Comparison of ENCODE assay signal across 8 mouse cellular contexts in the genomic region with DNA sequence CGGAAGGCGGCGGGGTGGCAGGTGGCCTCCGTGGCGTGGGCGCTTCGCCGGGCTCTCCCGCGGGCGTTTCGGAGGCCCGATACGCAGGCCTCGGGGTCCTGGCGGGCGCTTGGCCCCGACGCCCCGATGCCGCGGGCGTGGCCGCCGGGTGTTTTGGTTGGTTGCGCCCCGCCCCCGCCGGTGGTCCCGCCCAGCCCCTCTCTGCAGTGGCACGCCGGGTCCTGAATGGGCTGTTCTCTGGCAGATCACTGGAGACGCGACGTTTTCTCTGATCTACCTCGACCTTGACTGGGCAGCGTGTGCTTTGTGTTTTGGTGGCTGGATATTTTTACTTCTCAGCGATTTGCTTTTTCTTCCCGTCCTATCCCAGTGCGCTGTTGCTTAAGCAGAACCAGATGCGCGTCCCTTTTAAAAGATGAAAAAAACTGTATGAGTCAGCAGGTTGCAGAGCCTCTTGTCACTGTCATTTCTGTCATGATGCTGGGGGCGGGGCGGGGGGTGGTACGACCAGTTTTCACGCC. TPM values are rescaled to one million over a fixed set of nuclear protein-coding genes. Genes with fewer than 3 reads are reported as not detected.
DNase-seq lines count a peak whose midpoint lies in the region; ATAC-seq and TF ChIP-seq lines count a peak whose summit lies in the region.

No protein-coding gene starts in this region.

- WGBS in heart, embryonic 13.5 days = under 1% methylated on average over 46 of the region's 46 CpGs
- under 1% methylated on average over 33 of the region's 46 CpGs for WGBS in lung, embryonic 15.5 days
- WGBS in neural tube, embryonic 15.5 days = under 1% methylated on average over 43 of the region's 46 CpGs

- no peaks in the 10 kb centered on the region for H3K9me3 ChIP-seq in E14TG2a.4 (ENCODE audit: low read length)
- H3K9me3 ChIP-seq in heart, embryonic 13.5 days = no peaks in the 10 kb centered on the region
- no peaks in the 10 kb centered on the region for H3K9me3 ChIP-seq in lung, embryonic 15.5 days
- H3K9me3 ChIP-seq in neural tube, embryonic 15.5 days (replicated peaks) = no peaks in the 10 kb centered on the region

- H3K4me3 ChIP-seq in E14TG2a.4 (replicated peaks; ENCODE audit: low read length) = peak overlapping the region; percentile 86
- peak overlapping the region; percentile 74 for H3K4me3 ChIP-seq in embryonic fibroblast, embryonic 13.5 days (ENCODE audit: insufficient read depth, low read length)
- peak overlapping the region; percentile 64 for H3K4me3 ChIP-seq in heart, embryonic 13.5 days
- H3K4me3 ChIP-seq in lung, embryonic 15.5 days = peak overlapping the region; percentile 91
- H3K4me3 ChIP-seq in neural tube, embryonic 15.5 days (replicated peaks) = peak overlapping the region; percentile 93

- peak; percentile 80 for ATAC-seq in heart, embryonic 13.5 days (ENCODE audit: extremely low read depth, insufficient number of reproducible peaks, low FRiP score, low TSS enrichment)
- ATAC-seq in lung, embryonic 15.5 days (ENCODE audit: borderline replicate concordance, extremely low read depth, low FRiP score, low TSS enrichment) = peak; percentile 95
- ATAC-seq in neural tube, embryonic 15.5 days (ENCODE audit: low FRiP score) = peak; percentile 89

- TF ChIP-seq POLR2A in embryonic fibroblast, embryonic 13.5 days (IDR thresholded peaks at IDR 0.05; ENCODE audit: low read depth, low read length) = no peak

- 0 out of 2 replicates have a peak, but pooled peaks cover 6% of the 10 kb centered on the region for H3K36me3 ChIP-seq in E14TG2a.4 (ENCODE audit: insufficient read depth, low read length)
- no peaks in the 10 kb centered on the region for H3K36me3 ChIP-seq in heart, embryonic 13.5 days
- no peaks in the 10 kb centered on the region for H3K36me3 ChIP-seq in lung, embryonic 15.5 days
- no peaks in the 10 kb centered on the region for H3K36me3 ChIP-seq in neural tube, embryonic 15.5 days

- peak overlapping the region; percentile 72 for H3K4me2 ChIP-seq in heart, embryonic 13.5 days
- H3K4me2 ChIP-seq in lung, embryonic 15.5 days = peak overlapping the region; percentile 69
- peak overlapping the region; percentile 72 for H3K4me2 ChIP-seq in neural tube, embryonic 15.5 days

- peak overlapping the region; percentile 87 for H3K9ac ChIP-seq in heart, embryonic 13.5 days
- H3K9ac ChIP-seq in lung, embryonic 15.5 days = peak overlapping the region; percentile 89
- H3K9ac ChIP-seq in neural tube, embryonic 15.5 days (replicated peaks) = peak overlapping the region; percentile 98

- peak overlapping the region; percentile 36 for H3K27ac ChIP-seq in embryonic fibroblast, embryonic 13.5 days (ENCODE audit: insufficient read depth, low read length)
- H3K27ac ChIP-seq in heart, embryonic 13.5 days (replicated peaks) = peak overlapping the region; percentile 97
- peak overlapping the region; percentile 99 for H3K27ac ChIP-seq in lung, embryonic 15.5 days
- H3K27ac ChIP-seq in neural tube, embryonic 15.5 days (replicated peaks) = peak overlapping the region; percentile 99

- H3K4me1 ChIP-seq in E14TG2a.4 (replicated peaks; ENCODE audit: low read depth, low read length) = peaks cover 18% of the 10 kb centered on the region
- no peaks in the 10 kb centered on the region for H3K4me1 ChIP-seq in embryonic fibroblast, embryonic 13.5 days (ENCODE audit: control insufficient read depth, insufficient read depth, low read length)
- peaks cover 15% of the 10 kb centered on the region for H3K4me1 ChIP-seq in heart, embryonic 13.5 days
- 0 out of 2 replicates have a peak, but pooled peaks cover 3% of the 10 kb centered on the region for H3K4me1 ChIP-seq in lung, embryonic 15.5 days
- peaks cover 15% of the 10 kb centered on the region for H3K4me1 ChIP-seq in neural tube, embryonic 15.5 days

- H3K27me3 ChIP-seq in E14TG2a.4 (ENCODE audit: insufficient read depth, low read length) = no peaks in the 10 kb centered on the region
- H3K27me3 ChIP-seq in heart, embryonic 13.5 days (replicated peaks) = no peaks in the 10 kb centered on the region
- no peaks in the 10 kb centered on the region for H3K27me3 ChIP-seq in lung, embryonic 15.5 days
- H3K27me3 ChIP-seq in neural tube, embryonic 15.5 days (replicated peaks) = no peaks in the 10 kb centered on the region

- no peak for TF ChIP-seq CTCF in E14TG2a.4 (conservative IDR thresholded peaks at IDR 0.05; ENCODE audit: low read length)
- no peak for TF ChIP-seq CTCF in embryonic fibroblast, embryonic 13.5 days (IDR thresholded peaks at IDR 0.05; ENCODE audit: borderline replicate concordance, insufficient read depth, low read length)

- peak; percentile 91 for DNase-seq in adipocyte (ENCODE audit: low spot score)
- DNase-seq in kidney, postnatal 14 days = peak; percentile 91
- peak; percentile 90 for DNase-seq in yolk sac, embryonic 10.5 days (ENCODE audit: low spot score)

RNA-seq across cellular contexts. Expression of gene Pnpla8, which starts 48.2 kb away (rescaled TPM):
- polyA plus RNA-seq in embryonic fibroblast, embryonic 13.5 days (2011; ENCODE audit: insufficient read length, low read depth, missing spikeins) = 50.0 and 51.4 TPM in 2 replicates
- polyA plus RNA-seq in heart, embryonic 13.5 days (2015; fragmentation: Nextera tagmentation; extraction: Ambion mirVana) = 55.5 and 60.9 TPM in 2 replicates
- polyA plus RNA-seq in lung, embryonic 15.5 days (2015; fragmentation: Nextera tagmentation; extraction: Ambion mirVana) = 65.2 TPM in 2 replicates
- 120 and 133 TPM in 2 replicates for polyA plus RNA-seq in neural tube, embryonic 15.5 days (2015; fragmentation: Nextera tagmentation; extraction: Ambion mirVana)

RNA-seq across cellular contexts. Expression of gene Dnajb9, which starts 59.2 kb away (rescaled TPM):
- 23.3 and 28.3 TPM in 2 replicates for polyA plus RNA-seq in embryonic fibroblast, embryonic 13.5 days (2011; ENCODE audit: insufficient read length, low read depth, missing spikeins)
- 20.3 and 22.7 TPM in 2 replicates for polyA plus RNA-seq in heart, embryonic 13.5 days (2015; fragmentation: Nextera tagmentation; extraction: Ambion mirVana)
- polyA plus RNA-seq in lung, embryonic 15.5 days (2015; fragmentation: Nextera tagmentation; extraction: Ambion mirVana) = 21.8 and 22.1 TPM in 2 replicates
- 32.4 and 33.0 TPM in 2 replicates for polyA plus RNA-seq in neural tube, embryonic 15.5 days (2015; fragmentation: Nextera tagmentation; extraction: Ambion mirVana)

RNA-seq across cellular contexts. Expression of gene Nrcam, which starts 59.3 kb away (rescaled TPM):
- 2.6 and 5.4 TPM in 2 replicates for polyA plus RNA-seq in embryonic fibroblast, embryonic 13.5 days (2011; ENCODE audit: insufficient read length, low read depth, missing spikeins)
- polyA plus RNA-seq in heart, embryonic 13.5 days (2015; fragmentation: Nextera tagmentation; extraction: Ambion mirVana) = 0.88 and 1.1 TPM in 2 replicates
- 18.8 and 22.0 TPM in 2 replicates for polyA plus RNA-seq in lung, embryonic 15.5 days (2015; fragmentation: Nextera tagmentation; extraction: Ambion mirVana)
- 91.5 and 102 TPM in 2 replicates for polyA plus RNA-seq in neural tube, embryonic 15.5 days (2015; fragmentation: Nextera tagmentation; extraction: Ambion mirVana)

Comparison
In these comparisons a context has a peak if more than half of its experiments do, and no peak if none do; other contexts are left out.
1. Peak in every context shown above with its lines: DNase-seq, ATAC-seq, H3K4me3 ChIP-seq and H3K27ac ChIP-seq.
2. H3K27ac ChIP-seq: peak in every context shown above with its lines; median percentile 99 in lung, embryonic 15.5 days; 99 in neural tube, embryonic 15.5 days; 97 in heart, embryonic 13.5 days; 36 in embryonic fibroblast, embryonic 13.5 days.